In genomic region chr11:116621258-116621704, GRCm38 (mm10) we compare ENCODE assay signal across 9 mouse cellular contexts. TPM values are rescaled to one million over a fixed set of nuclear protein-coding genes. Genes with fewer than 3 reads are reported as not detected.
DNase-seq lines count a peak whose midpoint lies in the region; ATAC-seq and TF ChIP-seq lines count a peak whose summit lies in the region.
"Had no signal": no experiment of that assay in that cellular context is flagged by ENCODE, and none has a peak within 500 bp of the region (broad histone marks: within the 10 kb centered on the region; RNA-seq: fewer than 3 reads in every experiment).

No protein-coding gene starts in this region.

- no peak overlapping the region for H3K4me3 ChIP-seq in hindbrain, embryonic 10.5 days
- no peak overlapping the region for H3K4me3 ChIP-seq in hindbrain, embryonic 11.5 days (ENCODE audit: low read depth, low read length)
- no peak overlapping the region for H3K4me3 ChIP-seq in embryonic facial prominence, embryonic 12.5 days
- no peak overlapping the region for H3K4me3 ChIP-seq in heart, postnatal 0 days (ENCODE audit: low read depth, low read length)

- peaks cover 87% of the 10 kb centered on the region for H3K4me1 ChIP-seq in hindbrain, embryonic 10.5 days (replicated peaks)
- peaks cover 4% of the 10 kb centered on the region for H3K4me1 ChIP-seq in hindbrain, embryonic 11.5 days (replicated peaks; ENCODE audit: control insufficient read depth, insufficient read depth, low read length)
- peaks cover 28% of the 10 kb centered on the region for H3K4me1 ChIP-seq in embryonic facial prominence, embryonic 12.5 days
- H3K4me1 ChIP-seq in heart, postnatal 0 days (ENCODE audit: control insufficient read depth, insufficient read depth): peaks cover 66% of the 10 kb centered on the region

- TF ChIP-seq EP300 in heart, postnatal 0 days (IDR thresholded peaks at IDR 0.05; ENCODE audit: low read depth): peak; percentile 31; the same call in 1 of the 2 replicates

- peak overlapping the region; percentile 54 for H3K27ac ChIP-seq in hindbrain, embryonic 10.5 days
- H3K27ac ChIP-seq in hindbrain, embryonic 11.5 days (ENCODE audit: low read depth, low read length): no peak overlapping the region
- no peak overlapping the region for H3K27ac ChIP-seq in embryonic facial prominence, embryonic 12.5 days
- H3K27ac ChIP-seq in heart, postnatal 0 days (ENCODE audit: low read depth): peak overlapping the region; percentile 91

- H3K9ac ChIP-seq in hindbrain, embryonic 11.5 days (ENCODE audit: low read depth, low read length): no peak overlapping the region
- H3K9ac ChIP-seq in embryonic facial prominence, embryonic 12.5 days: no peak overlapping the region
- no peak overlapping the region for H3K9ac ChIP-seq in heart, postnatal 0 days (replicated peaks; ENCODE audit: low read depth, low read length)

- H3K27me3 ChIP-seq in hindbrain, embryonic 10.5 days (ENCODE audit: insufficient read depth, poor library complexity, severe bottlenecking): peaks cover 38% of the 10 kb centered on the region
- peaks cover 18% of the 10 kb centered on the region for H3K27me3 ChIP-seq in hindbrain, embryonic 11.5 days (ENCODE audit: control insufficient read depth, insufficient read depth, low read length)
- H3K27me3 ChIP-seq in embryonic facial prominence, embryonic 12.5 days: peaks cover 28% of the 10 kb centered on the region
- H3K27me3 ChIP-seq in heart, postnatal 0 days (ENCODE audit: control insufficient read depth, insufficient read depth, low read length): no peaks in the 10 kb centered on the region

- H3K36me3 ChIP-seq in hindbrain, embryonic 10.5 days: no peaks in the 10 kb centered on the region
- no peaks in the 10 kb centered on the region for H3K36me3 ChIP-seq in hindbrain, embryonic 11.5 days (ENCODE audit: control insufficient read depth, insufficient read depth, low read length)
- no peaks in the 10 kb centered on the region for H3K36me3 ChIP-seq in embryonic facial prominence, embryonic 12.5 days
- no peaks in the 10 kb centered on the region for H3K36me3 ChIP-seq in heart, postnatal 0 days (replicated peaks; ENCODE audit: control insufficient read depth, insufficient read depth, low read length)

- WGBS in hindbrain, embryonic 10.5 days: 48% methylated on average over 6 of the region's 6 CpGs
- WGBS in hindbrain, embryonic 11.5 days: 50% methylated on average over 6 of the region's 6 CpGs
- 27% methylated on average over 6 of the region's 6 CpGs for WGBS in embryonic facial prominence, embryonic 12.5 days
- 11% methylated on average over 6 of the region's 6 CpGs for WGBS in heart, postnatal 0 days

- no peak overlapping the region for H3K4me2 ChIP-seq in hindbrain, embryonic 11.5 days (replicated peaks; ENCODE audit: low read depth, low read length)
- H3K4me2 ChIP-seq in embryonic facial prominence, embryonic 12.5 days (replicated peaks): no peak overlapping the region
- H3K4me2 ChIP-seq in heart, postnatal 0 days (ENCODE audit: low read depth, low read length): peak overlapping the region; percentile 30

- ATAC-seq in hindbrain, embryonic 11.5 days (ENCODE audit: low FRiP score): no peak
- ATAC-seq in embryonic facial prominence, embryonic 12.5 days (ENCODE audit: insufficient number of reproducible peaks, insufficient read depth, low FRiP score, low TSS enrichment): peak; percentile 29; the same call in 1 of the 2 replicates
- ATAC-seq in heart, postnatal 0 days (ENCODE audit: insufficient read depth, low read depth): peak; percentile 81
- no peak for ATAC-seq in granulocyte monocyte progenitor cell, adult 5-6 weeks (replicated peaks; ENCODE audit: poor library complexity, severe bottlenecking)

- H3K9me3 ChIP-seq in hindbrain, embryonic 10.5 days: no peaks in the 10 kb centered on the region
- H3K9me3 ChIP-seq in hindbrain, embryonic 11.5 days (ENCODE audit: control insufficient read depth, low read length): no peaks in the 10 kb centered on the region
- H3K9me3 ChIP-seq in embryonic facial prominence, embryonic 12.5 days: no peaks in the 10 kb centered on the region
- H3K9me3 ChIP-seq in heart, postnatal 0 days (replicated peaks; ENCODE audit: control insufficient read depth, low read length): no peaks in the 10 kb centered on the region

- peak; percentile 28 for DNase-seq in hindbrain, embryonic 10.5 days (ENCODE audit: low spot score)
- DNase-seq in hindbrain, embryonic 11.5 days (ENCODE audit: low spot score): no peak
- peak; percentile 93 for DNase-seq in adrenal gland, postnatal 10 days
- DNase-seq in heart, postnatal 0 days (ENCODE audit: low spot score): peak; percentile 89
- DNase-seq in kidney, postnatal 36 days: peak; percentile 87 to 92
- DNase-seq in lung, postnatal 36 days: peak; percentile 95

- TF ChIP-seq CTCF in heart, postnatal 0 days (IDR thresholded peaks at IDR 0.05; ENCODE audit: low read depth): no peak

RNA-seq across cellular contexts. Expression of gene Rhbdf2, which starts 5.5 kb away (rescaled TPM):
- polyA plus RNA-seq in hindbrain, embryonic 10.5 days (2016; fragmentation: Nextera tagmentation; extraction: Ambion mirVana): 3.8 and 6.6 TPM in 2 replicates
- polyA plus RNA-seq in hindbrain, embryonic 11.5 days (2014; fragmentation: Nextera tagmentation; extraction: Ambion mirVana): 2.1 and 2.7 TPM in 2 replicates
- total RNA-seq in adrenal gland, postnatal 10 days (2021): 10 to 100 TPM; 11.1 to 14.4 TPM
- polyA plus RNA-seq in embryonic facial prominence, embryonic 12.5 days (2016; fragmentation: Nextera tagmentation; extraction: Ambion mirVana): 4.5 and 4.7 TPM in 2 replicates
- total RNA-seq in heart, postnatal 0 days (2014; rRNA removed; ENCODE audit: low replicate concordance): 19.0 and 25.5 TPM in 2 replicates
- 5.8 and 6.1 TPM in 2 replicates for polyA plus RNA-seq in heart, postnatal 0 days (2015; fragmentation: Nextera tagmentation; extraction: Ambion mirVana)
- total RNA-seq in granulocyte monocyte progenitor cell, adult 5-6 weeks (2014; fragmentation: Nextera tagmentation): 7.3 and 8.6 TPM in 2 replicates
- 2.9 TPM in 2 replicates for total RNA-seq in granulocyte monocyte progenitor cell, adult 5-6 weeks (2017)

RNA-seq across cellular contexts. Expression of gene Prcd, which starts 32.1 kb away (rescaled TPM):
- 0.47 and 1.2 TPM in 2 replicates for polyA plus RNA-seq in hindbrain, embryonic 10.5 days (2016; fragmentation: Nextera tagmentation; extraction: Ambion mirVana)
- 0.32 and 0.43 TPM in 2 replicates for polyA plus RNA-seq in hindbrain, embryonic 11.5 days (2014; fragmentation: Nextera tagmentation; extraction: Ambion mirVana)
- 1 to 10 TPM; 4.1 to 6.0 TPM for total RNA-seq in adrenal gland, postnatal 10 days (2021)
- polyA plus RNA-seq in embryonic facial prominence, embryonic 12.5 days (2016; fragmentation: Nextera tagmentation; extraction: Ambion mirVana): 0.59 and 0.86 TPM in 2 replicates
- not detected in 2 replicates for total RNA-seq in heart, postnatal 0 days (2014; rRNA removed; ENCODE audit: low replicate concordance)
- polyA plus RNA-seq in heart, postnatal 0 days (2015; fragmentation: Nextera tagmentation; extraction: Ambion mirVana): 2.5 and 2.6 TPM in 2 replicates
- total RNA-seq in granulocyte monocyte progenitor cell, adult 5-6 weeks (2014; fragmentation: Nextera tagmentation): not detected in 2 replicates
- total RNA-seq in granulocyte monocyte progenitor cell, adult 5-6 weeks (2017): not detected in 2 replicates

RNA-seq across cellular contexts. Expression of gene Cygb, which starts 32.8 kb away (rescaled TPM):
- polyA plus RNA-seq in hindbrain, embryonic 10.5 days (2016; fragmentation: Nextera tagmentation; extraction: Ambion mirVana): 3.5 and 3.8 TPM in 2 replicates
- polyA plus RNA-seq in hindbrain, embryonic 11.5 days (2014; fragmentation: Nextera tagmentation; extraction: Ambion mirVana): 2.4 and 2.8 TPM in 2 replicates
- 10 to 100 TPM; 40.8 to 44.7 TPM for total RNA-seq in adrenal gland, postnatal 10 days (2021)
- 6.4 and 7.1 TPM in 2 replicates for polyA plus RNA-seq in embryonic facial prominence, embryonic 12.5 days (2016; fragmentation: Nextera tagmentation; extraction: Ambion mirVana)
- total RNA-seq in heart, postnatal 0 days (2014; rRNA removed; ENCODE audit: low replicate concordance): 11.4 and 38.8 TPM in 2 replicates
- 21.1 and 21.6 TPM in 2 replicates for polyA plus RNA-seq in heart, postnatal 0 days (2015; fragmentation: Nextera tagmentation; extraction: Ambion mirVana)
- total RNA-seq in granulocyte monocyte progenitor cell, adult 5-6 weeks (2014; fragmentation: Nextera tagmentation): not detected in 2 replicates
- not detected in 2 replicates for total RNA-seq in granulocyte monocyte progenitor cell, adult 5-6 weeks (2017)
- total RNA-seq: hematopoietic stem cell, adult 5-6 weeks had no signal

RNA-seq across cellular contexts. Expression of gene Aanat, which starts 35.0 kb away (rescaled TPM):
- polyA plus RNA-seq in hindbrain, embryonic 10.5 days (2016; fragmentation: Nextera tagmentation; extraction: Ambion mirVana): not detected in 2 replicates
- not detected in 2 replicates for polyA plus RNA-seq in hindbrain, embryonic 11.5 days (2014; fragmentation: Nextera tagmentation; extraction: Ambion mirVana)
- total RNA-seq in adrenal gland, postnatal 10 days (2021): not detected
- not detected in 2 replicates for polyA plus RNA-seq in embryonic facial prominence, embryonic 12.5 days (2016; fragmentation: Nextera tagmentation; extraction: Ambion mirVana)
- not detected in 2 replicates for total RNA-seq in heart, postnatal 0 days (2014; rRNA removed; ENCODE audit: low replicate concordance)
- polyA plus RNA-seq in heart, postnatal 0 days (2015; fragmentation: Nextera tagmentation; extraction: Ambion mirVana): not detected in 2 replicates
- total RNA-seq in granulocyte monocyte progenitor cell, adult 5-6 weeks (2014; fragmentation: Nextera tagmentation): not detected in 2 replicates
- not detected in 2 replicates for total RNA-seq in granulocyte monocyte progenitor cell, adult 5-6 weeks (2017)
- total RNA-seq: hematopoietic stem cell, adult 5-6 weeks had no signal

RNA-seq across cellular contexts. Expression of gene Ube2o, which starts 40.0 kb away (rescaled TPM):
- polyA plus RNA-seq in hindbrain, embryonic 10.5 days (2016; fragmentation: Nextera tagmentation; extraction: Ambion mirVana): 8.9 and 10.8 TPM in 2 replicates
- polyA plus RNA-seq in hindbrain, embryonic 11.5 days (2014; fragmentation: Nextera tagmentation; extraction: Ambion mirVana): 17.5 and 18.8 TPM in 2 replicates
- 10 to 100 TPM; 20.8 to 29.8 TPM for total RNA-seq in adrenal gland, postnatal 10 days (2021)
- 19.9 and 26.4 TPM in 2 replicates for polyA plus RNA-seq in embryonic facial prominence, embryonic 12.5 days (2016; fragmentation: Nextera tagmentation; extraction: Ambion mirVana)
- 17.2 and 34.8 TPM in 2 replicates for total RNA-seq in heart, postnatal 0 days (2014; rRNA removed; ENCODE audit: low replicate concordance)
- polyA plus RNA-seq in heart, postnatal 0 days (2015; fragmentation: Nextera tagmentation; extraction: Ambion mirVana): 4.1 and 5.2 TPM in 2 replicates
- total RNA-seq in granulocyte monocyte progenitor cell, adult 5-6 weeks (2014; fragmentation: Nextera tagmentation): 5.2 and 6.8 TPM in 2 replicates
- 5.4 and 6.6 TPM in 2 replicates for total RNA-seq in granulocyte monocyte progenitor cell, adult 5-6 weeks (2017)

Comparison
In these comparisons a context has a peak if more than half of its experiments do, and no peak if none do; other contexts are left out.
1. H3K27ac ChIP-seq: peak in hindbrain, embryonic 10.5 days (single experiment) and heart, postnatal 0 days (single experiment); none in hindbrain, embryonic 11.5 days (single experiment) and embryonic facial prominence, embryonic 12.5 days (single experiment).
2. ATAC-seq: peak in embryonic facial prominence, embryonic 12.5 days (single experiment) and heart, postnatal 0 days (single experiment); none in hindbrain, embryonic 11.5 days (single experiment) and granulocyte monocyte progenitor cell, adult 5-6 weeks (single experiment).